Mouse (Mus musculus): ENCODE measurements around the gene Dydc1.
"Not testable (repeated sequence)": the region's sequence is repeated elsewhere in the genome, so short reads cannot be mapped to it uniquely, and the experiment has no call there.

Dydc1 gene

DNA sequence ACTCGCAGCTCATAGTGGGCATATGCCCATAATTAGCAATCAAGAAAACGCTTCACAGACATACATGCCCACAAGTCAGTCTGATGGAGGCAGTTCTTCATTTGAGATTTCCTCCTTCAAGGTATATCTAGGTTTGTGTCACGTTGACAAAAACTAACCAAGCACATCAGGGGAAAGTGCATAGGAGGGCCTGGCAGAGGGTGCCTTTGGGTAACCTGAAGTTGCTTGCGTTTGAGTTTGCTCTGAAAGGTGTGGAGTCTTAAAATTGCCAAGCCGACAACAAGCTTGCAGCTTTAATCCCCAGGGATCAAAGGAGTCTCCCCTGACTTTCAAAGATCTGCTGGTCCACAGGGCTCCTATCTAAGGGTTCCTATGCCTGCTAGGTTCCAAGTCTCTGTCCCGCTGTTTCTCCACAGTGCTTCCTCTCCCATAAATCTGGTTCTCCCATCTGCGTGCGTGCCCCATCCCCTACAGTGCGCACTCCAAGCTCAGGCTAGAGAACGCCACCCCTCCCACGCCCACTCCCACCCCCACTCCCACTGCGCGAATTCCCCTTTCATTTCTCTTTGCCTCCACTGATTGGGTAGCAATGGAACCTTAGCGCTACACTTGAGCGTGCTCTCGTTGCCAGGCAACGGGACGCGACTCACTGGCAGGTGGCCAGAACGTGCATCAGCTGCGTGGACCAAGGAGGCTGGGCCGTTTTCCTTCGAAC is at the start of gene Dydc1:
TSS of gene Dydc1 (plus strand) at position 683 of the 715 bp plus-strand sequence.
- in situ Hi-C loops (cut with MboI, MseI): no loop called here

DNA sequence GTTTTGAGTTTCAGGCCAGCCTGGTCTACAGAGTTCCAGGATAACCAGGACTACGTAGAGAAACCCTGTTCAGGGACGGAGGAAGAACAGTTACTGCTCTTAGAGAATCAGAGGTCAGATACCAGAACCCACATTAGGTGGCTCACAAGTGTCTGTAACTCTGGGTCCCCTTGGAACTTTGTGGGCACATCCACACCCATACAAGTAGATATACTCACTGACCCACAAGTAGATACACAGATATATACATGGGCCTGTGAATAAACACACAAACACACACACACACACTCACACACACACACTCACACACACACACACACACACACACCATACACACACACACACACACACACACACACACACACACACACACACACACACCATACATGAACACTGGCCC is 47.6 kb upstream of the Dydc1 start:
- in situ Hi-C loops (cut with MboI, MseI): loop anchor here (5.0 to 25.0 kb wide), 3 partner anchors 38 to 1488 kb away; no protein-coding TSS in a partner anchor

GRCm38 (mm10) chr14:41025594-41026284 is 47.0 kb upstream of the Dydc1 start:
- in situ Hi-C loops (cut with MboI, MseI): loop anchor here (5.0 to 25.0 kb wide), 3 partner anchors 38 to 1488 kb away; no protein-coding TSS in a partner anchor

- in situ Hi-C loops (cut with MboI, MseI): loop anchor here (5.0 to 25.0 kb wide), 3 partner anchors 42 to 1492 kb away; no protein-coding TSS in a partner anchor
These were observed 43.4 kb upstream of the Dydc1 start for GRCm38 (mm10) chr14:41029303-41029702.

- in situ Hi-C loops (cut with MboI, MseI): loop anchor here in 1 of 2 experiments (5.0 to 25.0 kb wide), 3 partner anchors 54 to 1494 kb away; no protein-coding TSS in a partner anchor
These were observed 41.7 kb upstream of the Dydc1 start for GRCm38 (mm10) chr14:41030989-41031513.

- in situ Hi-C loops (cut with MboI, MseI): loop anchor here in 1 of 2 experiments (5.0 to 25.0 kb wide), 3 partner anchors 56 to 1496 kb away; no protein-coding TSS in a partner anchor
These were observed 39.3 kb upstream of the Dydc1 start for GRCm38 (mm10) chr14:41033135-41034110.

GRCm38 (mm10) chr14:41035146-41035798 is 37.4 kb upstream of the Dydc1 start:
- in situ Hi-C loops (cut with MboI, MseI): loop anchor here in 1 of 2 experiments (25.0 kb wide), 1 partner anchor 1498 kb away; no protein-coding TSS in a partner anchor

- in situ Hi-C loops (cut with MboI, MseI): loop anchor here in 1 of 2 experiments (25.0 kb wide), 1 partner anchor 1510 kb away; no protein-coding TSS in a partner anchor
These were observed 25.3 kb upstream of the Dydc1 start for GRCm38 (mm10) chr14:41047402-41047801.

DNA sequence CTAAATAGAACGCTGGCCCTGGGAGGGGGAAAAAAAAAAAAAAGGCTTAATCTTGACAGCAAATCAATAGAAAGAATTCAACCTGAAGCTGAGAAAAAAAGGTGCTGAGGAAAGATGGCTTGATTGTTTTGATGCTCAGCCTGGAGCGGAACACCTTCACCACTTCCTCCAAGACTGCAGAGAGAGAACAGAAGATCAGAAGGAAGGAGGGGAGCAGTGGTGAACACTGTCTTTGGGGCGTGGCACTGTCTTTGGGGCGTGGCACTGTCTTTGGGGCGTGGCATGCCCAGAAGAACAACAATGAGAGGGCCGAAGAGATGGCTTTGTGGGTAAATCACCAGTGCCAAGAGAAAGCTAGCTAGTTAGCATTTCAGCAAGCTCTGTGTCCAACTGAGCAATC is 22.2 kb upstream of the Dydc1 start:
- in situ Hi-C loops (cut with MboI, MseI): no loop called here

- in situ Hi-C loops (cut with MboI, MseI): no loop called here
These were observed 20.2 kb upstream of the Dydc1 start for GRCm38 (mm10) chr14:41052481-41052880.

GRCm38 (mm10) chr14:41053190-41053589 is 19.5 kb upstream of the Dydc1 start:
- in situ Hi-C loops (cut with MboI, MseI): not testable (repeated sequence)

DNA sequence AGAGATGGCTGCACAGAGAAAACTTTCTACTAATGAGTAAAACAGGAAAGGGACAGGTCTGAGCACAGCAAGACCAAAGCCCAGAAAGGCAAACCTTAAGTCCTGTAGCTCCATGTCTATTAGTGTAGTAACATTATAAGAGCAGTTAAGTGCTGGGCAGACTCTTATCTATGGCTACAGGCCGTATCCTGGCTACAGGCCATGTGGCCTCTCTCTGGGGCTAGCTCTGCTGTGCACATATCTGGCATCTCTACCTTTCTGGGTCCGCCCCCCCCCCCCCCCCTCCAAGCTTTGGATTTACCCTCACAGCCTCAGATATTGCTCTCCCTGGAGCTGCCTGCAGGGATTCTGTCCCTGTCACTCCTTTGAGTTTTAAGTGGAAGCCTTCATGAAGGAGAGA is 7.5 kb upstream of the Dydc1 start:
- in situ Hi-C loops (cut with MboI, MseI): no loop called here

GRCm38 (mm10) chr14:41066416-41066815 is 6.3 kb upstream of the Dydc1 start:
- in situ Hi-C loops (cut with MboI, MseI): no loop called here

GRCm38 (mm10) chr14:41069108-41069507 is 3.6 kb upstream of the Dydc1 start, which contains the start of gene Dydc2:
Dydc2 (minus strand) TSS chr14:41069208.
- in situ Hi-C loops (cut with MboI, MseI): no loop called here

- in situ Hi-C loops (cut with MboI, MseI): no loop called here
These were observed 2.4 kb upstream of the Dydc1 start for GRCm38 (mm10) chr14:41070343-41070742.

- in situ Hi-C loops (cut with MboI, MseI): no loop called here
These were observed 199 bp downstream of the Dydc1 start for GRCm38 (mm10) chr14:41072944-41073275.

- in situ Hi-C loops (cut with MboI, MseI): loop anchor here in 1 of 2 experiments (25.0 kb wide), 1 partner anchor 1270 kb away; no protein-coding TSS in a partner anchor
These were observed 9.7 kb downstream of the Dydc1 start for GRCm38 (mm10) chr14:41082408-41082807.

- in situ Hi-C loops (cut with MboI, MseI): loop anchor here in 1 of 2 experiments (25.0 kb wide), 1 partner anchor 1275 kb away; no protein-coding TSS in a partner anchor
These were observed 14.8 kb downstream of the Dydc1 start for GRCm38 (mm10) chr14:41087509-41087908.

- in situ Hi-C loops (cut with MboI, MseI): loop anchor here in 1 of 2 experiments (25.0 kb wide), 1 partner anchor 1278 kb away; no protein-coding TSS in a partner anchor
These were observed 18.1 kb downstream of the Dydc1 start for GRCm38 (mm10) chr14:41090777-41091176.

DNA sequence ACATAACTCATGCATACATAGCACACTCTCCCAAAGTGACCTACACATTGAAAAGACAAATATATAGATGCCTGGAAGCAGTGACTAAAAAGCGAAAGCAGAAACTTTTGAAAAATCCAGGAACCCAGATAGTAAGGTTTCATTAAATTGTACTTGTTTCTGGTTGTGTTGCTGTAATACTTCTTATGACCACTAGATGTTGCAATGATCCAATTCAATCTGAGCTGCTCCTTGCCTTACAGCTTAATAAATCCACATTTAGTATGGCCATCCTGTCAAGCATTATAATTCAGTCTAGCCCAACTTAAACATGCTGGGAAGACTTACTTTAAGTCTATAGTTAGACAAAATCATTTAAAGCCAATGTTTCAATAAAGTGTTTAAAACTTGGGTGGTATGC is 21.4 kb downstream of the Dydc1 start:
- in situ Hi-C loops (cut with MboI, MseI): loop anchor here in 1 of 2 experiments (25.0 kb wide), 1 partner anchor 1282 kb away; no protein-coding TSS in a partner anchor

Measured in T-helper 17 cell (primary cell).